In the genomic region with DNA sequence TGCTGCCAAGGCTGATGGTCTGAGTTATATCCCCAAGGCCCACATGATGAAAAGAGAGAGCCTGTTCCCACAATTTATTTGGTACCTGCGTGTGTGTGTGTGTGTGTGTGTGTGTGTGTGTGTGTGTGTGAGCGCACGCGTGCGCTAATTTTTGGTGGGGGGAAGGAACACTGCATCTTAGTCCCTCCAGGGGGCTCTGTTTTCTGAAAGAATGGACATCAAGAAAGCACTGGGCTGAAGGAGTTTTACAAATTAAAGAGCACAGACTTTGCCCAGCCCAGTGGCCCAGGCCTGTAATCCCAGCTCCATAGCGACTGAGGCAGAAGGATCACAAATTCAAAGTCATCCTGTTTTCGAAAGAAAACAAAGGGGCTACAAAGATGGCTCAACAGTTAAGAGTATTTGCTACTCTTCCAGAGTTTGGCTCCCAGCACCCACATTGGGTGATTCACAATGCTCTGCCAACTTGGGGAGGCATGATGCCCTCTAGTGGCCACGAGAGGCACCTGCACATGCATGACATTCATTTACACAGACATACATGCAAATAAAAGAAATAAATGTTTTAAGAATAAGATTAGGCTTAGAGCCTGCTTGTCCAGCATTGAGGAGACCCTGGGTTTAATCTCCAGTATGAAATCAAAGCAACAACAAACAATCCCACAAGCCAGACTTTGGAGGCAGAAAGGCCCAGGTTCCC, we compare ENCODE assay signal across 10 mouse cellular contexts. TPM values are rescaled to one million over a fixed set of nuclear protein-coding genes. Genes with fewer than 3 reads are reported as not detected.
DNase-seq lines count a peak whose midpoint lies in the region; TF ChIP-seq lines count a peak whose summit lies in the region.
"Had no signal": no experiment of that assay in that cellular context is flagged by ENCODE, and none has a peak within 500 bp of the region (broad histone marks: within the 10 kb centered on the region; RNA-seq: fewer than 3 reads in every experiment).

No protein-coding gene starts in this region.

- DNase-seq in kidney, adult 2 months, result peak; percentile 22
- no peak for DNase-seq in kidney, adult 11 months
- DNase-seq in ES-CJ7 (ENCODE audit: low read depth, low spot score), result peak; percentile 88
- DNase-seq in mesoderm, embryonic 11.5 days (ENCODE audit: low read depth, low spot score), result peak; percentile 21
- no peak for DNase-seq in urinary bladder, postnatal 10 days (ENCODE audit: low spot score)
- DNase-seq in cerebellum, adult 11 months, result no peak
- DNase-seq in right cerebral cortex, postnatal 4 days, result no peak

- no peak overlapping the region for H3K4me3 ChIP-seq in kidney, adult 2 months (ENCODE audit: insufficient read depth, low read depth, low read length)
- no peak overlapping the region for H3K4me3 ChIP-seq in bone marrow, adult 2 months (replicated peaks; ENCODE audit: control insufficient read depth, low read depth, low read length)
- H3K4me3 ChIP-seq: embryonic facial prominence, embryonic 12.5 days; hindbrain, embryonic 15.5 days had no signal

- no peaks in the 10 kb centered on the region for H3K4me1 ChIP-seq in kidney, adult 2 months (ENCODE audit: control insufficient read depth, insufficient read depth, low read length)
- H3K4me1 ChIP-seq in bone marrow, adult 2 months (ENCODE audit: control insufficient read depth, insufficient read depth, low read length), result no peaks in the 10 kb centered on the region
- H3K4me1 ChIP-seq: embryonic facial prominence, embryonic 12.5 days; hindbrain, embryonic 15.5 days had no signal

- WGBS in kidney, adult 2 months, result 78% methylated on average over 8 of the region's 8 CpGs
- 78% methylated on average over 8 of the region's 8 CpGs for WGBS in bone marrow, adult 2 months

- no peaks in the 10 kb centered on the region for H3K27me3 ChIP-seq in kidney, adult 2 months (replicated peaks; ENCODE audit: control insufficient read depth, insufficient read depth, low read length)
- H3K27me3 ChIP-seq: embryonic facial prominence, embryonic 12.5 days; hindbrain, embryonic 15.5 days had no signal

- no peaks in the 10 kb centered on the region for H3K36me3 ChIP-seq in kidney, adult 2 months (ENCODE audit: control insufficient read depth, insufficient read depth, low read length)
- H3K36me3 ChIP-seq: embryonic facial prominence, embryonic 12.5 days; hindbrain, embryonic 15.5 days had no signal

- no peak overlapping the region for H3K27ac ChIP-seq in kidney, adult 2 months (ENCODE audit: insufficient read depth, low read depth, low read length)
- no peak overlapping the region for H3K27ac ChIP-seq in bone marrow, adult 2 months (ENCODE audit: control insufficient read depth, insufficient read depth, low read depth, low read length, poor library complexity)
- H3K27ac ChIP-seq: embryonic facial prominence, embryonic 12.5 days; hindbrain, embryonic 15.5 days had no signal

- TF ChIP-seq POLR2A in kidney, adult 2 months (IDR thresholded peaks at IDR 0.05; ENCODE audit: low read depth, low read length), result no peak
- TF ChIP-seq POLR2A in bone marrow, adult 2 months (IDR thresholded peaks at IDR 0.05; ENCODE audit: borderline replicate concordance, control insufficient read depth, low read depth, low read length), result no peak

- peak; percentile 55 for TF ChIP-seq CTCF in kidney, adult 2 months (conservative IDR thresholded peaks at IDR 0.05; ENCODE audit: insufficient read depth, insufficient read length, low read depth, low read length)
- TF ChIP-seq CTCF in bone marrow, adult 2 months (IDR thresholded peaks at IDR 0.05; ENCODE audit: control insufficient read depth, insufficient read depth, low read length), result peak; percentile 79

RNA-seq across cellular contexts. Expression of a gene that starts 45.3 kb away (rescaled TPM):
- 2.3 and 2.4 TPM in 2 replicates for polyA plus RNA-seq in kidney, adult 2 months (2012; rRNA removed)
- 22.0 and 30.0 TPM in 2 replicates for polyA plus RNA-seq in bone marrow, adult 2 months (2011; ENCODE audit: insufficient read depth, insufficient read length, low replicate concordance, missing spikeins)

RNA-seq across cellular contexts. Expression of a gene that starts 45.4 kb away (rescaled TPM):
- 17.9 and 23.5 TPM in 2 replicates for polyA plus RNA-seq in kidney, adult 2 months (2012; rRNA removed)
- 24.6 and 31.2 TPM in 2 replicates for polyA plus RNA-seq in bone marrow, adult 2 months (2011; ENCODE audit: insufficient read depth, insufficient read length, low replicate concordance, missing spikeins)

Comparison
In these comparisons a context has a peak if more than half of its experiments do, and no peak if none do; other contexts are left out.
1. DNase-seq: peak in kidney, adult 2 months (single experiment), ES-CJ7 (single experiment) and mesoderm, embryonic 11.5 days (single experiment); none in kidney, adult 11 months (single experiment), urinary bladder, postnatal 10 days (single experiment), cerebellum, adult 11 months (single experiment) and right cerebral cortex, postnatal 4 days (single experiment).